Mouse (Mus musculus): ENCODE measurements around the gene Plch1. TPM values are rescaled to one million over a fixed set of nuclear protein-coding genes. Genes with fewer than 3 reads are reported as not detected.

The Plch1 gene
- polyA plus RNA-seq, 1 experiment from 2014 or later = 20.4 TPM

GRCm38 (mm10) chr3:63806906-63807305 lies 92.4 kb downstream of the Plch1 start:
- no peak overlapping the region for H3K9ac ChIP-seq (ENCODE audit: low read depth, low read length)
- WGBS = 21% methylated on average over 1 of the region's 1 CpGs
- H3K36me3 ChIP-seq (ENCODE audit: control insufficient read depth, insufficient read depth, low read length) = no peaks in the 10 kb centered on the region
- H3K4me1 ChIP-seq (ENCODE audit: control insufficient read depth, insufficient read depth, low read length) = no peaks in the 10 kb centered on the region
- H3K27me3 ChIP-seq (ENCODE audit: control insufficient read depth, insufficient read depth, low read length) = no peaks in the 10 kb centered on the region
- H3K4me3 ChIP-seq (ENCODE audit: low read length) = no peak overlapping the region
- peak; percentile 76 for ATAC-seq (ENCODE audit: low FRiP score, low TSS enrichment)
- no peaks in the 10 kb centered on the region for H3K9me3 ChIP-seq (ENCODE audit: control insufficient read depth, low read length)
- no peak overlapping the region for H3K4me2 ChIP-seq (replicated peaks; ENCODE audit: low read depth, low read length)
- no peak overlapping the region for H3K27ac ChIP-seq (ENCODE audit: low read depth, low read length)

- ATAC-seq (ENCODE audit: low FRiP score, low TSS enrichment) = no peak
- H3K4me1 ChIP-seq (ENCODE audit: control insufficient read depth, insufficient read depth, low read length) = no peaks in the 10 kb centered on the region
- H3K4me2 ChIP-seq (replicated peaks; ENCODE audit: low read depth, low read length) = no peak overlapping the region
- no peak overlapping the region for H3K27ac ChIP-seq (ENCODE audit: low read depth, low read length)
- WGBS = 85% methylated on average over 2 of the region's 2 CpGs
- no peak overlapping the region for H3K9ac ChIP-seq (ENCODE audit: low read depth, low read length)
- H3K36me3 ChIP-seq (ENCODE audit: control insufficient read depth, insufficient read depth, low read length) = no peaks in the 10 kb centered on the region
- no peaks in the 10 kb centered on the region for H3K9me3 ChIP-seq (ENCODE audit: control insufficient read depth, low read length)
- no peaks in the 10 kb centered on the region for H3K27me3 ChIP-seq (ENCODE audit: control insufficient read depth, insufficient read depth, low read length)
- no peak overlapping the region for H3K4me3 ChIP-seq (ENCODE audit: low read length)
Observed at GRCm38 (mm10) chr3:63805496-63805895, 93.8 kb downstream of the Plch1 start.

GRCm38 (mm10) chr3:63800685-63801084 lies 98.6 kb downstream of the Plch1 start:
- WGBS = 90% methylated on average over 5 of the region's 5 CpGs
- Histone ChIP-seq H3K4me1 (ENCODE audit: control insufficient read depth, insufficient read depth, low read length) (no peaks in the 10 kb centered on the region), H3K4me2 (replicated peaks; ENCODE audit: low read depth, low read length) (no peak overlapping the region), H3K27ac (ENCODE audit: low read depth, low read length) (no peak overlapping the region), H3K27me3 (ENCODE audit: control insufficient read depth, insufficient read depth, low read length) (no peaks in the 10 kb centered on the region), H3K36me3 (ENCODE audit: control insufficient read depth, insufficient read depth, low read length) (no peaks in the 10 kb centered on the region), H3K4me3 (ENCODE audit: low read length) (no peak overlapping the region), H3K9me3 (ENCODE audit: control insufficient read depth, low read length) (no peaks in the 10 kb centered on the region), H3K9ac (ENCODE audit: low read depth, low read length) (no peak overlapping the region)
- no peak for ATAC-seq (ENCODE audit: low FRiP score, low TSS enrichment)

- 72% methylated on average over 5 of the region's 5 CpGs for WGBS
- no peak overlapping the region for H3K4me3 ChIP-seq (ENCODE audit: low read length)
- no peak overlapping the region for H3K9ac ChIP-seq (ENCODE audit: low read depth, low read length)
- no peaks in the 10 kb centered on the region for H3K27me3 ChIP-seq (ENCODE audit: control insufficient read depth, insufficient read depth, low read length)
- no peak for ATAC-seq (ENCODE audit: low FRiP score, low TSS enrichment)
- no peaks in the 10 kb centered on the region for H3K36me3 ChIP-seq (ENCODE audit: control insufficient read depth, insufficient read depth, low read length)
- no peaks in the 10 kb centered on the region for H3K9me3 ChIP-seq (ENCODE audit: control insufficient read depth, low read length)
- H3K4me1 ChIP-seq (ENCODE audit: control insufficient read depth, insufficient read depth, low read length) = no peaks in the 10 kb centered on the region
- no peak overlapping the region for H3K27ac ChIP-seq (ENCODE audit: low read depth, low read length)
- no peak overlapping the region for H3K4me2 ChIP-seq (replicated peaks; ENCODE audit: low read depth, low read length)
Observed at GRCm38 (mm10) chr3:63786805-63787365, 112.4 kb downstream of the Plch1 start.

- no peaks in the 10 kb centered on the region for H3K9me3 ChIP-seq (ENCODE audit: control insufficient read depth, low read length)
Observed at GRCm38 (mm10) chr3:63772617-63773305, 126.5 kb downstream of the Plch1 start.

GRCm38 (mm10) chr3:63760821-63761220 lies 138.5 kb downstream of the Plch1 start:
- Histone ChIP-seq H3K27ac (ENCODE audit: low read depth, low read length) (no peak overlapping the region), H3K4me1 (ENCODE audit: control insufficient read depth, insufficient read depth, low read length) (no peaks in the 10 kb centered on the region), H3K27me3 (ENCODE audit: control insufficient read depth, insufficient read depth, low read length) (no peaks in the 10 kb centered on the region), H3K36me3 (ENCODE audit: control insufficient read depth, insufficient read depth, low read length) (no peaks in the 10 kb centered on the region), H3K4me3 (ENCODE audit: low read length) (no peak overlapping the region), H3K9me3 (ENCODE audit: control insufficient read depth, low read length) (no peaks in the 10 kb centered on the region), H3K4me2 (replicated peaks; ENCODE audit: low read depth, low read length) (no peak overlapping the region), H3K9ac (ENCODE audit: low read depth, low read length) (no peak overlapping the region)
- 64% methylated on average over 1 of the region's 1 CpGs for WGBS
- ATAC-seq (ENCODE audit: low FRiP score, low TSS enrichment) = no peak

More at GRCm38 (mm10) chr3:63772617-63773305, 126.5 kb downstream of the Plch1 start:
- Histone ChIP-seq H3K36me3 (ENCODE audit: control insufficient read depth, insufficient read depth, low read length) (no peaks in the 10 kb centered on the region), H3K27me3 (ENCODE audit: control insufficient read depth, insufficient read depth, low read length) (no peaks in the 10 kb centered on the region), H3K4me1 (ENCODE audit: control insufficient read depth, insufficient read depth, low read length) (no peaks in the 10 kb centered on the region), H3K4me2 (replicated peaks; ENCODE audit: low read depth, low read length) (no peak overlapping the region), H3K27ac (ENCODE audit: low read depth, low read length) (no peak overlapping the region), H3K9ac (ENCODE audit: low read depth, low read length) (no peak overlapping the region), H3K4me3 (ENCODE audit: low read length) (no peak overlapping the region)
- ATAC-seq (ENCODE audit: low FRiP score, low TSS enrichment) = peak; percentile 95
- 61% methylated on average over 7 of the region's 7 CpGs for WGBS

- no peaks in the 10 kb centered on the region for H3K9me3 ChIP-seq (ENCODE audit: control insufficient read depth, low read length)
- 37% methylated on average over 2 of the region's 2 CpGs for WGBS
- peak overlapping the region; percentile 24; the same call in 1 of the 2 replicates for H3K27ac ChIP-seq (ENCODE audit: low read depth, low read length)
- no peak overlapping the region for H3K4me2 ChIP-seq (replicated peaks; ENCODE audit: low read depth, low read length)
- ATAC-seq (ENCODE audit: low FRiP score, low TSS enrichment) = peak; percentile 71; the same call in 1 of the 2 replicates
- H3K36me3 ChIP-seq (ENCODE audit: control insufficient read depth, insufficient read depth, low read length) = no peaks in the 10 kb centered on the region; the same call in 1 of the 2 replicates
- no peaks in the 10 kb centered on the region for H3K27me3 ChIP-seq (ENCODE audit: control insufficient read depth, insufficient read depth, low read length)
- H3K4me3 ChIP-seq (ENCODE audit: low read length) = no peak overlapping the region
- H3K4me1 ChIP-seq (ENCODE audit: control insufficient read depth, insufficient read depth, low read length) = peaks cover 5% of the 10 kb centered on the region; the same call in 1 of the 2 replicates
- no peak overlapping the region for H3K9ac ChIP-seq (ENCODE audit: low read depth, low read length)
Observed at GRCm38 (mm10) chr3:63740073-63740472, 159.2 kb downstream of the Plch1 start.

GRCm38 (mm10) chr3:63728325-63728724 lies 170.9 kb downstream of the Plch1 start:
- WGBS = 64% methylated on average over 1 of the region's 1 CpGs
- Histone ChIP-seq H3K36me3 (ENCODE audit: control insufficient read depth, insufficient read depth, low read length) (no peaks in the 10 kb centered on the region), H3K4me3 (ENCODE audit: low read length) (no peak overlapping the region), H3K4me1 (ENCODE audit: control insufficient read depth, insufficient read depth, low read length) (no peaks in the 10 kb centered on the region), H3K27me3 (ENCODE audit: control insufficient read depth, insufficient read depth, low read length) (no peaks in the 10 kb centered on the region), H3K9ac (ENCODE audit: low read depth, low read length) (no peak overlapping the region), H3K9me3 (ENCODE audit: control insufficient read depth, low read length) (no peaks in the 10 kb centered on the region), H3K27ac (ENCODE audit: low read depth, low read length) (no peak overlapping the region), H3K4me2 (replicated peaks; ENCODE audit: low read depth, low read length) (no peak overlapping the region)
- no peak for ATAC-seq (ENCODE audit: low FRiP score, low TSS enrichment)

- H3K27ac ChIP-seq (ENCODE audit: low read depth, low read length) = no peak overlapping the region
- WGBS = 72% methylated on average over 4 of the region's 4 CpGs
- H3K9me3 ChIP-seq (ENCODE audit: control insufficient read depth, low read length) = no peaks in the 10 kb centered on the region
- ATAC-seq (ENCODE audit: low FRiP score, low TSS enrichment) = no peak
- no peak overlapping the region for H3K4me2 ChIP-seq (replicated peaks; ENCODE audit: low read depth, low read length)
- H3K4me1 ChIP-seq (ENCODE audit: control insufficient read depth, insufficient read depth, low read length) = no peaks in the 10 kb centered on the region
- no peaks in the 10 kb centered on the region for H3K36me3 ChIP-seq (ENCODE audit: control insufficient read depth, insufficient read depth, low read length)
- H3K9ac ChIP-seq (ENCODE audit: low read depth, low read length) = no peak overlapping the region
- no peak overlapping the region for H3K4me3 ChIP-seq (ENCODE audit: low read length)
- no peaks in the 10 kb centered on the region for H3K27me3 ChIP-seq (ENCODE audit: control insufficient read depth, insufficient read depth, low read length)
Observed at GRCm38 (mm10) chr3:63726667-63727342, 172.5 kb downstream of the Plch1 start.

Measured in kidney, embryonic 14.5 days (tissue).